Mouse (Mus musculus) urinary bladder, postnatal 14 days (tissue): ENCODE results near the gene Chst11.

ENCODE experiments used
- DNase-seq: peaks from one replicate; pipeline ENCODE4 v3.0.0; 2021; ENCODE audit warnings: low spot score

Chst11 gene

GRCm38 (mm10) chr10:82984950-82985699 is at the start of gene Chst11:
Chst11 (plus strand) TSS chr10:82985498.
- DNase-seq = peak; percentile 62

DNA sequence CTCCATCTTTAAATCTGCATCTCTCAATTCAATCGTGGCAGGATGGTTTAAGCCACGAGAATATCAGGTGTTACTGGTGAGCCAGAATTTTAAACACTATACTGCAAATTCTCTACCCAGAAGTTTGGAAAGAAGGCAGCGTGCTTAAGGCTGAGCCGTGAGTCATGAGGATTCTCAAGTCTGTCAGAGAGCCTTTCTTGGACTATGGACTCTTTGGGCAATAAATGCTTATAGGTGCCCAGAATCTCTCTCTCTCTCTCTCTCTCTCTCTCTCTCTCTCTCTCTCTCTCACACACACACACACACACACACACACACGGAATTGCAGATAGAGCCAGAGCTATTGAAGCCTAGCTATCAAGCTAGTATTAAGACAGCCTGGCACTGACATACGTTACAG is 49.5 kb upstream of the Chst11 start:
- DNase-seq = no peak

GRCm38 (mm10) chr10:82953415-82953814 is 31.9 kb upstream of the Chst11 start:
- no peak for DNase-seq

DNA sequence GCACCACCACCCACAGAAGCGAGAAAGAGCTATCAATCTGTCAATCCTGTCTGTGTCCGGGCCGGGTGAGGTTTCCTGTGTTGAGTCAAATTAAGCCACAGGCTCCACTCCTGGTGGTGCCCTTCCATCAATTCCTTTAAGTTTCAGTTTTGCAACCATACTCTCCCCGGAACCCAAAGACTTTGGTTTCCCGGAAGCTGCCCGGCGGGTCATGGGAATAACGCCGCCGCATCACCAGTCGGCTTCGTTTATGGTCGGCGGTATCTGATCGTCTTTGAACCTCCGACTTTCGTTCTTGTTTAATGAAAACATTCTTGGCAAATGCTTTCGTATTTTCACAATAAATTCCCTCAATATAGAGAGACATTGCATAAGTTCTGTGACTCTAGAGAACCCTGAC is 30.2 kb upstream of the Chst11 start:
- DNase-seq = no peak

- no peak for DNase-seq
These were observed 27.0 kb upstream of the Chst11 start for GRCm38 (mm10) chr10:82958218-82958761.

- no peak for DNase-seq
These were observed 26.0 kb upstream of the Chst11 start for GRCm38 (mm10) chr10:82959316-82959715.

- no peak for DNase-seq
These were observed 24.0 kb upstream of the Chst11 start for GRCm38 (mm10) chr10:82961302-82961701.

- no peak for DNase-seq
These were observed 23.3 kb upstream of the Chst11 start for GRCm38 (mm10) chr10:82962018-82962417.

- no peak for DNase-seq
These were observed 22.8 kb upstream of the Chst11 start for GRCm38 (mm10) chr10:82962472-82963020.

DNA sequence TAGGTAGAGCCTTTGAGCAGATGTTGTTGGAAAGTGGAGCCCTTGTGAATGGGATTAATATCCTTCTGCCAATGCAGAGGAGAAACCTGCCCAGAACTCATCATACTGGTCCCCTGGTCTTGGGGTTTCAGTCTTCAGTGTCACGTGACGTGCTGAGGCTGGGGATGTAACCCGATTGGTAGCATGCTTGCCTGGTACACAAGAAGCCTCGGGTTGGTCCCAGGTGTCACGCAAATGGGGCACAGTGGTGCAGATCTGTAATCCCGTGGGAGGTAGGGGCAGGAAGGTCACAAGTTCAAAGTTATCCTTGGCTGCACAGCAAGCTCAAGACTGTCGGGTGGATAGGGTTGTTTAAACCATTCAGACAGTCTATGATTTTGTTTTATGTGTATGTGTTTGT is 20.8 kb upstream of the Chst11 start:
- DNase-seq = no peak

- no peak for DNase-seq
These were observed 18.6 kb upstream of the Chst11 start for GRCm38 (mm10) chr10:82966672-82967071.

GRCm38 (mm10) chr10:82969612-82970011 is 15.7 kb upstream of the Chst11 start:
- no peak for DNase-seq

- no peak for DNase-seq
These were observed 13.7 kb upstream of the Chst11 start for GRCm38 (mm10) chr10:82971549-82971948.

DNA sequence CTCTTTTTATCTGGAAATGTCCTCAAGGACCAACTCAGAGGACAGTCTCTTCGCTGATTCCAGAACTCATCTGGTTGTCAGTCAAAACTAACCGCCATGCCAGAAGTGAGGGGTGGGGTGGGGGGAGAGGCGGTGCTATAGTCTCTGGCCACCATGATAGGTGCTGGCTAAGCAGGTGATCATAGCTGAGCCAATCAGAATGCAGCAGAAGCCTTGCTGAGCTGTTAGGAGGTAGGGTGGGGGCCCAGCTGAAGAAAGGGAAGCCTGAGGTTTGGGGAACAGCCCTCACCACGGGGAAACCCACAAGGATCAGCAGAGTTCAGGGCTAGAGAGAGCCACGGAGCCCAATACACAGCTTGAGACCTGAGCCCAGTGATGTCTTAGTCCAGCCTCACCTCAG is 11.1 kb upstream of the Chst11 start:
- no peak for DNase-seq

- no peak for DNase-seq
These were observed 10.6 kb upstream of the Chst11 start for GRCm38 (mm10) chr10:82974627-82975177.

DNA sequence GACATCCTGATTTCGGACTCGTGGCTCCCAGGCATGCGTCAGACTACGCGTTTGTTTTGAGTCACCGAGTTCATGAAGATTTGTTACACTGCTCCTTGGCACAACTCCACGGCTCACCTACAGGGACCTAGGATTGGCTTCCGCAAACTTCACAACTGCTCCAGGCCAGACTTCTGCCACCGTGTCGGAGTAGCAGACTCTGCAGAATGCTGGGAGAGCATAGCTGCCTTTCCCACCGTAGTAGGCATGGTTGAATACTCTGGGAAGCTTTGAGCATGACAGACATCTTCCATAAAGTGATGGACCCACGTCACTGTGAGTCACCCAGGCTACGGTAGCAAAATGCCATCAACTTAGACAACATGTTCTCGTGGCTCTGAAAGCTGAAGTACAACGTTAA is 9.5 kb upstream of the Chst11 start:
- no peak for DNase-seq

DNA sequence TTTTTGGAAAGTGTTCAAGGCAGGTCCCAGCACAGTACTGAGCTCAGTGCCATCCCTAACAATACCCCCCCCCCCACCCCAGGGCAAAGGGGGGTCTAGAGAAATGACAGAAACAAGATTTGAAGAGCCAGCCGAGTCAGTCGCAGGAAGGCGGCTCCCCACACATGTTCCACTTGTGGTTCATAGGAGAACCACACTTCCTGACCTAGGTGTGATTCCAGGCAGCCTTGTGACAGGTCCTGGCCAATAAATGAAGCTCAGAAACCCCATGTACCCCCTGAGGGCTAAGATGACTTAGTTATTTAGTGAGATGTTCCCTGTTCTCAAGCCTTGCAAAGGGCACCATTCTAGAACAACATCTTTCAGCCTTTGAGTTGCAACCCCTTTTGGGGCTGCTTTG is 3.0 kb upstream of the Chst11 start:
- no peak for DNase-seq

GRCm38 (mm10) chr10:82985700-82986131 is 418 bp downstream of the Chst11 start:
- DNase-seq = peak; percentile 16

- DNase-seq = no peak
These were observed 1.1 kb downstream of the Chst11 start for GRCm38 (mm10) chr10:82986251-82986992.

DNA sequence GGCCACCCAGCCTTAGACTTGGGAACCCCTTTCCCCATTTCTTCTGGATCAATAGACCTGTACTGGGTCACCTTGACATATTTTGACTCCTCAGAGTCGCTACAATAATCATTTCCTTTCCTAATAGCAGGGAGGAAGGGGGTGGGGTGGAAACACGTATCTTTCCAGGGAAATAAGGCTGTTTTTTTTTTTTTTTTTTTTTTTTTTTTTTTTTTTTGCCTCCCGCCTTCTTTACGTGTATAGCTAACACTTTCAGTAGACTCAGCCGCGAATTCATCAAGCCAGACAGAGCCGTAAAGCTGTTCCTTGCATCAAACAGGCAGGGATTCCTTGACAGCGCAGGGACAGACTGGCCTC is 1.7 kb downstream of the Chst11 start:
- DNase-seq = no peak

GRCm38 (mm10) chr10:82987394-82987793 is 2.1 kb downstream of the Chst11 start:
- no peak for DNase-seq

GRCm38 (mm10) chr10:82989418-82990025 is 4.2 kb downstream of the Chst11 start:
- no peak for DNase-seq
